Mouse (Mus musculus) left cerebral cortex, postnatal 10 days (tissue): Measurements from ENCODE around the gene Scd2. TPM values are rescaled to one million over a fixed set of nuclear protein-coding genes. Genes with fewer than 3 reads are reported as not detected.
"Not testable (repeated sequence)": the region's sequence is repeated elsewhere in the genome, so short reads cannot be mapped to it uniquely, and the experiment has no call there.

Source experiments
- DNase-seq, 2 experiments: peaks; one replicate each; pipeline ENCODE4 v3.0.0; 2021 to 2022; ENCODE audit warnings: low spot score in 2 of 2, mixed read lengths in 1 of 2; ENCODE audit errors: extremely low spot score in 1 of 2
- intact Hi-C: fragments of 180-260 bp; cut with DNase I; formaldehyde crosslinking; loops from one replicate; pipeline ENCODE4 v1.15.1; 2025
- total RNA-seq, 2 experiments: library from RNA; stranded (reverse); gene quantifications; 2 replicates each; pipeline ENCODE4 v1.2.3; 2021

Scd2 gene
- total RNA-seq, 2 experiments from 2014 or later, result 603 to 619 TPM

DNA sequence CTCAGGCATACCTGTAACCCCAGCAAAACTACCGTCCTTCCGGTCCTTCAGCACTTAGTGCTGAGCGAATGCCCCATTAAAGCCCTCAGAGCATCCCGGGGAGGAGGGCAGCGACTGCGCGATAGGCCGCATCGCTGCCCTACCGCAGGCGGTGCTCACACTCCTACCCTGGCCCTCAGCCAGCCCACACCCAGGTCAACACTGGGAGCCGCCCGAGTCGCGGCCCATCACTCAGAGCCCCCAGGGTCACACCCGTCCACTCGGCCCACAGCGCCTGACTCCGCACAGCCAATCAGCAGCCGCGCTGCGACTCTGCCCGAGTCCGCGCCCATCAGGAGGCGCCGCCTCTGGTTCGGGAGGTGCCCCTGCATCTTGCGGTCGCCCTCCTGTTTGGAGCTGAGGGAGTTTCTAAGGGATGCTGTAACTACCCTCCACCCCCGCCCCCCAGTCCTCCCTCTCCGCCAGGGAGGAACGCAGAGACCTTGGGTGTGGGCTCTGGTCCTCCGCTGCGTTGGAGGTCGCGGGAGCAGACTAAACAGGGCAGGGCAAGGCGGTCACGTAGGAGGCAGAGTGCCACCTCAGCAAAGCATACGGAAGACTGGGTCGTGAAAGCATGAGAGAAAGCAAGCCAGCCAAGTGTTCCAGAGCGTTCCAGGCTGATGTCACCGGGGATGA is 26.5 kb upstream of the Scd2 start:
- intact Hi-C loops, result loop anchor here (2.0 kb wide), 1 partner anchor 28 kb away; no protein-coding TSS in a partner anchor
- DNase-seq, result peak; percentile 85 to 95

DNA sequence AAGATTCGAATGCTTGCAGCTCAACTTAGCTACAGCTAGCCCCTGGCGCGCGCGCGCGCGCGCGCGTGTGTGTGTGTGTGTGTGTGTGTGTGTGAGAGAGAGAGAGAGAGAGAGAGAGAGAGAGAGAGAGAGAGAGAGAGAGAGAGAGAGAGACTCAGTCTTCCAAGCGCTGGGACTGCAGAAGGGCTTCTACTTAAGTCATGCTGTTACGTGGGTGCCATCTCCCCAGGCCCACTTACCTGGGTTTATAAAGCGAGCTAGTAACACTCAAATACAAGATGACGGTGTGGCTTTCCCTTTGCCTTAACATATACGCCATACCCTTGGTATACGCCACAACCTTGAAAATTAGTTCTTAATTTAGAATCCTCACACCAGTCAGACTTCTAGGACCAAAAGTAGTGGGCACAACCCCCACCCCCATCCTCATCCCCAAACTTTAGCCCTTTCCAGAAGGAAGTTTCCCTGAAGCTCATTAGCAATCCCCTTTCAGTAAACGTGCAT is 25.9 kb upstream of the Scd2 start:
- no peak for DNase-seq
- intact Hi-C loops, result loop anchor here (2.0 kb wide), 1 partner anchor 27 kb away; no protein-coding TSS in a partner anchor

DNA sequence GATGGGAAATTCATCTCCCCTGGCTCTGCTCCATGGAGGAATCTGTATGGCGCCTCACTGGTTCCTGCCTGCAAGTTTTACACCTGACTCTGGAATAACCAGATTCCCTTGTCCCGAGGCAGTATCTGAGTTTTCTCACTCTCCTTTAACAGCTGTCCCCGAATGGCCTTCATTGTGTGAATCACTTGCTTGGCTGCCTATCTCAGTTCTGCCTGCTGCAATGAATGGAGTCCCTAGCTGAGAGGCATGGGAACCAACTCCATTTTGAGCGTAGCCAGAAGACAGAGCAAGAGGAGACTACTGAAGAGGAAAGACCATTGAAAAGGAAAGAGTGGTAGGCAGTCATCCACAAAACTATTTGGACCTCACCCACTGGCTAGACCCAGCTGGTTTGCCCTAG is 19.8 kb upstream of the Scd2 start:
- intact Hi-C loops, result no loop called here
- peak in 1 of 2 experiments; percentile 34 for DNase-seq

DNA sequence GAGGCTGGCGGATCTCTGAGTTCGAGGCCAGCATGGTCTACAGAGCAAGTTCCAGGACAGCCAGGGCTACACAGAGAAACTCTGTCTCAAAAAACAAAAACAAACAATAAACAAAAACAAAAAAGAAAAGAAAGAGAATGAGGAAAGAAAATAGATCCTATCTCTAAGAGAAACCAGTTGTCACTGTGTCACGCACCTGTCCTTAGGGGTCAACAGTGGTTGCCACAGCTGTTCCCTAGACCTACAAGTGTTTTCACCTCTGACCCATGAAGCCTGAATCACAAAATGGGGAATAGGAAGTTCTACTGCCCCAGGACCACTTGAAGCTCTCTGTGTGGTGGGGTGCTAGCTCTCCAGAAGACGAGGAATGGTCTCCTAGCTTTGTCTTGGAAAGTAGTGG is 19.0 kb upstream of the Scd2 start:
- no peak for DNase-seq
- intact Hi-C loops, result no loop called here

DNA sequence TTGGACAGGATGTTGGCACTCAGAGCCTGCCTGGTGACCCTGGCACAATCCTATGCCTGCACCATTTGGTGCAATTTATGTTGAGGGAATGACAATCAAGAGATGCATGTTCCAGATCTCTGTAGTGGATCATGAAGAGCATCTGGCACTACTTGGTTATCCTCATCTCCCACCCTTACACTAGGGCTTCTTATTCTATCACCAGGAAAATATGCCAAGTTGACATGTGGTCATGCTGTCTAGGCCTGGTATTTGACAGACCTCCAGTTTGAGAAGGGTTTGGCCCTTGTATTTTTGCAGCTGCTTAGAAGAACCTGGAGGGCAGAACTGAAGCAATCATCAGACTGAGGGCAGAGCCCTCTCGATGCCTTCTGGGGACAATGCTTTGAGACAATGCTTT is 18.1 kb upstream of the Scd2 start:
- no peak for DNase-seq
- intact Hi-C loops, result no loop called here

DNA sequence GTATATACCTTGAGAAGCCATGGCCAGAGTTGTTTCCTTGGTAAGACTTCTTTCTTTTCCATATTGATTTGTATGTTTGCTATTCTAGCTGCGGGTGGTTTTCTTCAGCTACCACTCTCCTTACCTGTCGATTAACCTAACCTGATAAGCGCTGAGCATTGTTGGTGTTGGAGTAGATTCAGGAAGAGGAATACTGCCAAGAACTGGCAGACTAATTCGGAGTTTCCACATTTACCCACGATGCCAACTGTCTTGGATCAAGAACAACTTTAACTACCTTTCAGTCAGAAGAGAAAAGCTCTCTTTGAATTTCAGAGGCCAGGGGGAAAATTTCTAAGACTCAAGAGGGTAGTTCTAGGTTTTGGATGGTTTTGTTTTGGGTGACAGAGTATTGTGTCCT is 16.6 kb upstream of the Scd2 start:
- no peak for DNase-seq
- intact Hi-C loops, result no loop called here

DNA sequence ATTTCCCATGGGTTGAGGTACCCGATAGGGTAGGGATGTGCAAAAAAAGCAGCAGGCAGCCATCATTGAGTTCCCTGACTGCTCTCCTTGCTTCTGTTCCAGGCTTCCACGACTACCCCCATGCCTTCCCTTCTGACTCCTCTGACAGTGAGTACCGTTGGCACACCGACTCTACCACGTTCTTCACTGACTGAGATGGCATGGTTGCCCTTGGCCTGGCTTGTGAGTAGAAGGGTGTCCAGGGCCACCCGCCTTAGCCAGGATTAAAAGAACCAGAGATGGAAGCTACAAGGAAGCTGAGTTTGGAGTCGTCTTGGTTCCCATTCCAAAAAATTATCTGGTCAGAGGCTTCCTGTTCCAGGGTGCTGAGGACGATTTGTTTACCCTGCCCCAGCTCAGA is 15.5 kb upstream of the Scd2 start:
- intact Hi-C loops, result no loop called here
- DNase-seq, result no peak

DNA sequence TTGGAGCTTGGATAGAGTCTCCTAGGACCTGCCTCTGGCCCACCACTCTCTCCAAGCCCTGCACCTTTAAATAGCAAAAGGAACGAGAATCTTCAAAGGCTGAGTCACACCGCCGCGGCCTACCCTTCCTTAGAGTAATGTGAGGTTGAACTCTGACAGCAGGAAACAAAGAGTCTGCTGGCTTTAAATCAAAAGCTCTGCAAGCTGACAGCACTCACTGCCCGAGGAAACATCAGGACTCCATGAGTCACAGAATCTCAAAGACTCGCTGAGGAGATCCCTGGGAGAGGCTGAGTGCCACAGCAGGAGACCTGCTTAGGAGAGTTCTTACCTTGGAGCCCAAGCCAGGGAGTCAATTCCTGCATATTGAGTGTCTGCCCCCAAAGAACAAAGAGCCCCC is 12.7 kb upstream of the Scd2 start:
- DNase-seq, result peak in 1 of 2 experiments; percentile 78
- intact Hi-C loops, result no loop called here

DNA sequence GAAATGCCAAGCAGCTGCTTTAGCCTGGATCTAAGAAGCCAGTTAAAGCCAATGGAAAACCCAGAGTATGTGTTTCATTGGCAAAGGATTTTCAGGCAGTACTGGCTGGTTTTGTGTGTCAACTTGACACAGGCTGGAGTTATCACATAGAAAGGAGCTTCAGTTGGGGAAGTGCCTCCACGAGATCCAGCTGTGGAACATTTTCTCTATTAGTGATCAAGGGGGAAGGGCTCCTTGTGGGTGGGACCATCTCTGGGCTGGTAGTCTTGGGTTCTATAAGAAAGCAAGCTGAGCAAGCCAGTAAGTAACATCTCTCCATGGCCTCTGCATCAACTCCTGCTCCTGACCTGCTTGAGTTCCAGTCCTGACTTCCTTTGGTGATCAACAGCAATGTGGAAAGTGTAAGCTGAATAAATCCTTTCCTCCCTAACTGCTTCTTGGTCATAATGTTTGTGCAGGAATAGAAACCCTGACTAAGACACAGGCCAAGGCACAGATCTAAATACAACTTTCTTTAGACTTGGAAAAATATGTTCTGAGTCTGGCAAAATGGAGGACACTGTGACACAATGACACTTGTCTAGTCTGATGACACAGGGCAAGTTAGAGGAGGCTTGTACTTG is 11.5 kb upstream of the Scd2 start:
- DNase-seq, intact Hi-C loops: not testable (repeated sequence)

DNA sequence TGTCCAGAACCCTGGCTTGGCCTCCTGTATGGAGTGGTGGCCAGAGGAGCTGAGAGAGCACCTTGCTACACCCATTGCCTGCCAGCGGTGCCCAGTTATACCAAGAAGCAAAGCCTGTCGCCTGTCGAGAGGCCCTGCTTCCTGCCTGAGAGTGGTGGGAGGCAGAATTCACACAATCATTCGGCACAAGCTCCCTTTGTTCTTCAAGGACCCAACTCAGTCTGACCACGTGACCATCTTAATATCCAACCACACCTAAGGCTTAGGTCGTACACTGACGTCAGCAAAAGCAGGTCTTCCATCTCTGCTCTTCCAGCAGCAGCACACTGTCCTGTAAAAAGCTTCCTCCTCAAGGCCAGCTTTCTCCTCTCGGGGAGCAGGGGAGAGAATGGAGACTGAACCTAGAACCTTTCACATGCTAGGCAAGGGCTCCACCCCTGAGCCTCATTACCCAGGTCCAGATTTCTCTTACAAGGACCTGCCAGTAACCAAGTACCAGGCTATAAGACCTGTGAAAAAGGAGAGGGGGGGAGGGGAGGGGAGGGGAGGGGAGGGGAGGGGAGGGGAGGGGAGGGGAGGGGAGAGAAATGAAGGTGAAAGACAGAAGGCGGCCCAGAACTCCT is 10.8 kb upstream of the Scd2 start:
- DNase-seq, result no peak
- intact Hi-C loops, result no loop called here

DNA sequence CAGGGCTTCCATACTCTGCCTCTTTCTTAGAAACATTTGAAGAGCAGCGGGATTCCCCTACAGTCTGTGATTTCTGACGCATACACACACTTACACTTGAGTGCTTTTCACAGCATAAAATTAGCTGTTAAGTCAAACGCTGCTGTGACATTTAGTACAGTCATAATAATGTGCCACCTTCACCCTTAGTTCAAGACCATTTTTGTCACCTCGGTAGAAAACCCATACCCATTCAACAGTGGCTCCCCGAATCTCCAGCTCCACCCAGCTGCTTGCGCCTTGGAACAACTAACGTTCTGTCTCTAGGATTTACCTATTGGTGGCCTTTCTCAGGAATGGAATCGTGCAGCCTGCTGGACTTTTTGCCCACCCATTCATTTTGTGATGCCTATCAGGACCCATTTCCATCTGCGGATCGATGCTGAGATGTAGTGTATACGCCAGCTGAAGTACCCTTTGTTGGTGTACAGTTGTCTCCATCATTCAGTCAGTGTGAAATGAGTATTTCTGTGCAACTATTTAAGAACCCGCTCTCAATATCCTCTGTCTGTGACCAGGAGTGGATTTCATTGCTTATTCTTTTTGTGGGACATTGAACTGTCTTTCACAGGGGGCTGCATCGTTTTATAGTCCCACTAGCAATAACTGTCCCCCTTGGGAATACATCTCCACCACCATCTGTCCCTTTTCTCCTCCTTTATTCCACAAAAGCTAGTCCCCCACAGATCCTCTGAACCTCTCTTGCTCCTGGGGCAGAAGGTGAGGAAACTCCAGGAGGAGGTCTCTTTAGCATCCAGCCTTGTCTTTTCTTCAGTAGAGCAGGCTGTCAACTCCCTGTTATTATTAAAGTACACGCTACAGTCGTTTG is 10.1 kb upstream of the Scd2 start:
- intact Hi-C loops, result no loop called here
- DNase-seq, result no peak

DNA sequence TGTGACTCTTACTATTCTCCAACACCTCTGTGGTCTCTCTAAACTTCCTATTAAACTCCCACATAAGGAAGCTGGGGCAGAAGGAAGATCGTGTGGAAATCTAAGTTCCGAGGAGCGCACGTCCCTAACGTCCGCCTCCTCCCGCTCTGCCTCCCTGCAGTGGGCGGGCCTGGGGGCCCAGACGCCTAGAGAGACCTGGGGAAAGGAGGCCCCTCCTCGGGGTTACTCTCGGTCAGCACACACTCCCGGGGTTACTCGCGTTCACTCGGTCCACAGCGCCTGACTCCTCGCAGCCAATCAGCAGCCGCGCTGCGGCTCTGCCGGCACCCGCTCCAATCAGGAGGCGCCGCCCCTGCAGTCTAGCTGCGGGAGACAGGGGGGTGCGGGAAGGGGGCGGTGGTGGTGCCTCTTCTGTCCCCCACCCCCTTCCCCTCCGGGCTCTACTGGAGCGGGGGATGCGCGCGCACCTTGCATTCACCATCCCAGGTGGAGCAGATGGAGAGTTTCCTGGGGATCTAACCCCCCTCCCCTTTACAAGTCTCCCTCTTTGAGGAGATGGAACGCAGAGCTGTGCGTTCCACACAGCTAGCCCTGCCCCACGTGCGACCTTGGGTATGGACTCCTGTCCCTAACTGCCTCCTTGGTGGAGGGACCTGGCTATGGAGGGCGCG is 9.3 kb upstream of the Scd2 start:
- intact Hi-C loops, result no loop called here
- peak; percentile 91 to 97 for DNase-seq

DNA sequence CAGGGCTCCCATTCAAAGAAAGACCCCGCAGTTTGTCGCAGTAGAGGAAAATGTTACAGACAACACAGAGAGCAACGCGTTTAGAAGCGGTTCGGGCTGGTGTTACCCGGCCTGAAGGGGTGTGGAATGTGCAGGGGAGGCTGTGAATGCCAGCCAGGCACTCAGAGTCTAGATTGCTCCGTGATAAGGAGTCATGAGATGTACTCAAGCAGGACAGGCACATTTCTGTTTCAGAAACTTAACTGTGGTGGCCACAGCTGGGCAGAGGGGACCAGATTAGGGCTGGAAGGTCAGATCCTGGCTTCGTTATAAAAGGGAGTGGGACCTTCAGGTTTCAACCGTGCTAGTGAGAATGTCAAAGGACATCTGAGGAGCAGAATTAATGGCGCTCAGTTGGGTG is 8.8 kb upstream of the Scd2 start:
- DNase-seq, result no peak
- intact Hi-C loops, result no loop called here

DNA sequence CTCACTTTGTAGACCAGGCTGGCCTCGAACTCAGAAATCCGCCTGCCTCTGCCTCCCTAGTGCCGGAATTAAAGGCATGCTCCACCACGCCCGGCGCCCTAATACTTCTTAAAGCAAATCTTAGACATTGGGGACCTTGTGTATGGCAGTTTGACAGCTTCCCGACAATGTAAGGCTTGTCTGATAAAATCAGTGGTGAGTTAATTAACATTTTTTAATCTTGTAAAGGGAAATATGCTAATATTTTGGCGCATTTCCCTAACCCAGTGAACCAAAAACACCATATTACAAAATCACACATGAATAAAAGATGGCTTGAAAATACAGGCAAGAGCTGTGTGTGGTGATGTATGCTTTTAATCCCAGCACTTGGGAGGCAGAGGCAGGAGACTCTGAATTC is 7.9 kb upstream of the Scd2 start:
- no peak for DNase-seq
- intact Hi-C loops, result no loop called here

DNA sequence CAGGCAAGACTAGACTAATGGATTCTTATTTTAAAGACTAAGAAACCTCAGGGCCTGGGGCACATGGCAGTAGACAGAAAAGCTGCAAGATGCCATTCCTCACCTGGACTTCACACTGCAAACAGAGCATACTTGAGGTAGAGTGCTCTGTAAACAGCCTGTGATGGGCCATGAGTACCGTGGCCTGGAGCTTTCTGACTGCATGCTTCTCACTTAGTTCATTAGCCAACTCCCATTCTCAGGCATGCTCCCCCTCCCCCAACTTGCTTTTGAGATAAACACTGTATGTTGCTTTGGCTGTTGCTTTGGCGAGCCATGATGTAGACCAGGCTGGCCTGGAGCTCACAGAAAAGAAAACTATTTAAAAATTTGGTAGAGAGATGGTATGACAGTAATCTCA is 7.4 kb upstream of the Scd2 start:
- intact Hi-C loops, result no loop called here
- no peak for DNase-seq

DNA sequence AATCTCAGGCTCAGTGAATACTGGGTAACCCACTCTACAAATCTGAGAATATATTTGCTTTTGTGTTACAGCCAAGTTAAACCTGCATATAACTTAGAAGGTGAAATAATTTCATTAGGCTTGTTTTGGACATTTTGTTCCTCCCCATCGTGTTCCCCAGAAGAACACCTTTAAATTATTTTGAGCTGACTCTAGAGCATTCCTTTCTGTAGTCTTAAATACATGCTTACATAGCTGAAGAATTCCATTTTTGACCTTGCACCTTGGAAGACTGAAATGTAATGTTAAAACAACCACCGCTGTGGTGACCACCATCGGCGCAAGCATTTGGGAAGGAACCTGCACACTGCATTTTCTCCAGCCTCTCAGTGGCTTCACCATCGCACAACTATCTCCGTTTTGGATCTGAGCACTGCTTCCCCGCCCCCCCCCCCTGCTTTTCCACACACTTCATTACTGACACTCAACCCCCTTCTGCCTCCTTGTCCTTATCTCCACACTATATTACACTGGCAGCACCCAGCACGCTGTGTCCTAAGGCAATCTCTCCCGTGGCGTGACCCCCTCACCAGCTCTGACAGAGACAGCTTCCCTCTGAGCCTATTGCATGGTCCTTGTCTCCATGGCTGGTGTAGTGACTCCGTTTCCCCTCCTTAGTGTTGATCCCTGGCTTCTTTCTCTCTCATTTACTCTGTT is 5.9 kb upstream of the Scd2 start:
- no peak for DNase-seq
- intact Hi-C loops, result no loop called here

DNA sequence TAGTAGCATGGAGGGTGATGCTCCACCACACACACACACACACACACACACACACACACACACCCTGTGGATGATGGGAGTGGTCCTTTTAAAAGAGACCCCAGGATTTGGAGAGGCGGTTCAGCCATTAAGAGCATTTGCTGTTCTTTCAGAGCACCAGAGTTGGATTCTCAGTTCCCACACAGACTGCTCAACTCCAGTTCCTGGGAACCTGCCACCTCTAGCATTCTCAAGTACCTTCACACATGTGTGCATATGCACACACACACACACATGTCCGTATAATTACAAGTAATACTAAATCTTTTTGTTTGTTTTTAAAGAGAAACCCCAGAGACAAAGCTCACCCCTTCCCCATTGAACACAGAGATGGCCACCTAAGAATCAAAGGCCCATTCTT is 1.4 kb upstream of the Scd2 start:
- no peak for DNase-seq
- intact Hi-C loops, result no loop called here

DNA sequence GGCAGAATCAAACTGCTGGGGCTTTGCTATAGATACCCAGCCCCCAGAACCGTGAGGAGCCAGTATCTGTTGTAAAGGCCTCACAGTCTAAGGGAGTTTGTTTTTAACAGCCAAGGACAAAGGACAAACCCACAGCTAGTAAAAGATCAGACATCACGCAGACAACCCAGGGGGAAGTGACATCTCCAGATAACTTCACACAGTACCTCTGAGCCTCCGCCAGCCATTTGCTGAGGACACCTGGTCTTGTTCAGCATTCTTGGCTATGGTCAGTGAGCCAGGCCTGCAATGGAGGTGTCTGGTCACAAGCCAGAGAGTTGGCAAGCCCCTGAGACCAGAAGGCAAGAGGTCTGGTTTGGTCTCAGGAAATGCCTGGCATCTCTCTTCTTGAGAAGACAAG is 991 bp upstream of the Scd2 start:
- DNase-seq, result peak in 1 of 2 experiments; percentile 30
- intact Hi-C loops, result no loop called here
